Mouse (Mus musculus) E14TG2a.4 (cell line): Measurements from ENCODE around the gene Gm21748.
"Not testable (repeated sequence)": the region's sequence is repeated elsewhere in the genome, so short reads cannot be mapped to it uniquely, and the experiment has no call there.

Experiments used
- CTCF ChIP-seq: conservative IDR thresholded peaks from 2 replicates; pipeline ENCODE4 v1.5.1; 2014; ENCODE audit warnings: low read length
- NANOG ChIP-seq: IDR thresholded peaks from 2 replicates; pipeline ENCODE4 v1.6.1; 2014; ENCODE audit warnings: borderline replicate concordance, low read length, mixed read lengths
- POU5F1 ChIP-seq: IDR thresholded peaks from 2 replicates; pipeline ENCODE4 v1.6.1; 2014; ENCODE audit warnings: low read length, borderline replicate concordance

DNA sequence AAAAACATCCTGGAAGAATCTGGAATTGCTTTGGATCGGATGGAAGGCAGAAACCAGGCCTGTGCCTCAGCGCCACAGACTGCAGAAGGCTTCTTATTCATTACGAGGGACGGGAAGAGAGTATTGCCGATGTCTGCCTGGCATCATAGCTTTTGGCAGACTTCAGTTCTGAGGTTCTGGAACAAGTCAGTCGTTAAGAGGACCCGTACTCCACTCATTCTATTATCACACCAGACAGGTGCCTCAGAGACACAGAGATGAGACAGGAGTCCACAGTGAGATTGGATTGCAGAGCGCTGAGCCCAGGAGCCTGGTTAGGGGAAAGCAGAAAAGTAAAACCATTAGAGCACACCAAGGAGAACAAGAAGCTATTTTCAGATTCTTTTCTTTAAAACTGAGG is at the start of gene Gm21748:
- not testable (repeated sequence) for TF ChIP-seq CTCF, NANOG, POU5F1
